Comparison of ENCODE assay signal across 12 mouse cellular contexts in genomic region chr11:24085986-24086385, GRCm38 (mm10). TPM values are rescaled to one million over a fixed set of nuclear protein-coding genes. Genes with fewer than 3 reads are reported as not detected.
DNase-seq lines count a peak whose midpoint lies in the region; ATAC-seq lines count a peak whose summit lies in the region.
"Had no signal": no experiment of that assay in that cellular context is flagged by ENCODE, and none has a peak within 500 bp of the region (broad histone marks: within the 10 kb centered on the region; RNA-seq: fewer than 3 reads in every experiment).

No protein-coding gene starts in this region.

- H3K27ac ChIP-seq in hindbrain, embryonic 13.5 days: peak overlapping the region; percentile 78
- no peak overlapping the region for H3K27ac ChIP-seq in hindbrain, embryonic 11.5 days (ENCODE audit: low read depth, low read length)
- peak overlapping the region; percentile 25; the same call in 1 of the 2 replicates for H3K27ac ChIP-seq in embryonic facial prominence, embryonic 14.5 days (replicated peaks; ENCODE audit: low read depth, low read length)
- H3K27ac ChIP-seq in neural tube, embryonic 12.5 days: no peak overlapping the region
- H3K27ac ChIP-seq in heart, embryonic 10.5 days: no peak overlapping the region
- H3K27ac ChIP-seq: midbrain, embryonic 12.5 days had no signal

- WGBS in hindbrain, embryonic 13.5 days: 47% methylated on average over 6 of the region's 6 CpGs
- 58% methylated on average over 6 of the region's 6 CpGs for WGBS in hindbrain, embryonic 11.5 days
- WGBS in embryonic facial prominence, embryonic 14.5 days: 36% methylated on average over 6 of the region's 6 CpGs
- 61% methylated on average over 6 of the region's 6 CpGs for WGBS in neural tube, embryonic 12.5 days
- WGBS in heart, embryonic 10.5 days: 38% methylated on average over 6 of the region's 6 CpGs

- ATAC-seq in hindbrain, embryonic 13.5 days (ENCODE audit: low FRiP score): no peak
- ATAC-seq in hindbrain, embryonic 11.5 days (ENCODE audit: low FRiP score): no peak
- ATAC-seq in embryonic facial prominence, embryonic 14.5 days (ENCODE audit: low read depth): no peak
- ATAC-seq in neural tube, embryonic 12.5 days (ENCODE audit: low FRiP score, low read depth): no peak
- ATAC-seq in erythroblast, adult 5-6 weeks (replicated peaks; ENCODE audit: low FRiP score, poor library complexity, severe bottlenecking): no peak

- peaks cover 29% of the 10 kb centered on the region for H3K36me3 ChIP-seq in hindbrain, embryonic 13.5 days
- H3K36me3 ChIP-seq in hindbrain, embryonic 11.5 days (ENCODE audit: control insufficient read depth, insufficient read depth, low read length): peaks cover 5% of the 10 kb centered on the region; the same call in 1 of the 2 replicates
- H3K36me3 ChIP-seq in embryonic facial prominence, embryonic 14.5 days (ENCODE audit: control insufficient read depth, insufficient read depth, low read length): peaks cover 36% of the 10 kb centered on the region
- peaks cover 44% of the 10 kb centered on the region for H3K36me3 ChIP-seq in neural tube, embryonic 12.5 days
- H3K36me3 ChIP-seq in heart, embryonic 10.5 days: peaks cover 24% of the 10 kb centered on the region

- DNase-seq in hindbrain, embryonic 11.5 days (ENCODE audit: low spot score): no peak
- DNase-seq in adrenal gland, postnatal 14 days: peak; percentile 46
- DNase-seq in embryonic facial prominence, embryonic 14.5 days (ENCODE audit: low spot score): no peak
- DNase-seq in heart, embryonic 10.5 days (ENCODE audit: low spot score): no peak
- DNase-seq: lung, adult 18-20 months had no signal

- peak overlapping the region; percentile 61 for H3K9ac ChIP-seq in hindbrain, embryonic 13.5 days
- no peak overlapping the region for H3K9ac ChIP-seq in hindbrain, embryonic 11.5 days (ENCODE audit: low read depth, low read length)
- H3K9ac ChIP-seq in embryonic facial prominence, embryonic 14.5 days (ENCODE audit: low read depth, low read length): no peak overlapping the region
- no peak overlapping the region for H3K9ac ChIP-seq in neural tube, embryonic 12.5 days
- H3K9ac ChIP-seq: midbrain, embryonic 12.5 days had no signal

- peak overlapping the region; percentile 99 for H3K4me2 ChIP-seq in hindbrain, embryonic 13.5 days
- no peak overlapping the region for H3K4me2 ChIP-seq in hindbrain, embryonic 11.5 days (replicated peaks; ENCODE audit: low read depth, low read length)
- H3K4me2 ChIP-seq in embryonic facial prominence, embryonic 14.5 days (ENCODE audit: low read depth, low read length): no peak overlapping the region
- H3K4me2 ChIP-seq in neural tube, embryonic 12.5 days (replicated peaks): peak overlapping the region; percentile 17; the same call in 1 of the 2 replicates
- H3K4me2 ChIP-seq: midbrain, embryonic 12.5 days had no signal

- H3K4me1 ChIP-seq in hindbrain, embryonic 13.5 days (replicated peaks): peaks cover 74% of the 10 kb centered on the region
- H3K4me1 ChIP-seq in hindbrain, embryonic 11.5 days (replicated peaks; ENCODE audit: control insufficient read depth, insufficient read depth, low read length): peaks cover 2% of the 10 kb centered on the region; the same call in 1 of the 2 replicates
- H3K4me1 ChIP-seq in embryonic facial prominence, embryonic 14.5 days (ENCODE audit: control insufficient read depth, insufficient read depth, low read length): peaks cover 23% of the 10 kb centered on the region
- peaks cover 57% of the 10 kb centered on the region for H3K4me1 ChIP-seq in neural tube, embryonic 12.5 days
- H3K4me1 ChIP-seq in heart, embryonic 10.5 days: peaks cover 12% of the 10 kb centered on the region

- H3K4me3 ChIP-seq in hindbrain, embryonic 13.5 days: peak overlapping the region; percentile 20
- H3K4me3 ChIP-seq in hindbrain, embryonic 11.5 days (ENCODE audit: low read depth, low read length): no peak overlapping the region
- no peak overlapping the region for H3K4me3 ChIP-seq in embryonic facial prominence, embryonic 14.5 days (ENCODE audit: low read depth, low read length)
- H3K4me3 ChIP-seq in neural tube, embryonic 12.5 days: no peak overlapping the region
- H3K4me3 ChIP-seq in heart, embryonic 10.5 days: no peak overlapping the region
- H3K4me3 ChIP-seq: midbrain, embryonic 12.5 days had no signal

- H3K27me3 ChIP-seq in hindbrain, embryonic 13.5 days: no peaks in the 10 kb centered on the region
- no peaks in the 10 kb centered on the region for H3K27me3 ChIP-seq in hindbrain, embryonic 11.5 days (ENCODE audit: control insufficient read depth, insufficient read depth, low read length)
- no peaks in the 10 kb centered on the region for H3K27me3 ChIP-seq in embryonic facial prominence, embryonic 14.5 days (replicated peaks; ENCODE audit: control insufficient read depth, insufficient read depth, low read length)
- no peaks in the 10 kb centered on the region for H3K27me3 ChIP-seq in neural tube, embryonic 12.5 days (replicated peaks)
- no peaks in the 10 kb centered on the region for H3K27me3 ChIP-seq in heart, embryonic 10.5 days (ENCODE audit: insufficient read depth, poor library complexity, severe bottlenecking)
- H3K27me3 ChIP-seq: CH12.LX; midbrain, embryonic 12.5 days had no signal

- no peaks in the 10 kb centered on the region for H3K9me3 ChIP-seq in hindbrain, embryonic 13.5 days
- H3K9me3 ChIP-seq in hindbrain, embryonic 11.5 days (ENCODE audit: control insufficient read depth, low read length): no peaks in the 10 kb centered on the region
- H3K9me3 ChIP-seq in embryonic facial prominence, embryonic 14.5 days (ENCODE audit: control insufficient read depth, low read length): no peaks in the 10 kb centered on the region
- no peaks in the 10 kb centered on the region for H3K9me3 ChIP-seq in neural tube, embryonic 12.5 days
- H3K9me3 ChIP-seq in heart, embryonic 10.5 days: no peaks in the 10 kb centered on the region
- H3K9me3 ChIP-seq: midbrain, embryonic 12.5 days had no signal

RNA-seq across cellular contexts. Expression of gene Bcl11a, which starts 8.1 kb away (rescaled TPM):
- polyA plus RNA-seq in hindbrain, embryonic 13.5 days (2015; fragmentation: Nextera tagmentation; extraction: Ambion mirVana): 116 and 129 TPM in 2 replicates
- 66.6 and 71.7 TPM in 2 replicates for polyA plus RNA-seq in hindbrain, embryonic 11.5 days (2014; fragmentation: Nextera tagmentation; extraction: Ambion mirVana)
- total RNA-seq in adrenal gland, postnatal 14 days (2021): 5.1 and 9.7 TPM in 2 replicates
- polyA plus RNA-seq in embryonic facial prominence, embryonic 14.5 days (2014; fragmentation: Nextera tagmentation; extraction: Ambion mirVana): 26.4 and 30.1 TPM in 2 replicates
- polyA plus RNA-seq in neural tube, embryonic 12.5 days (2016; fragmentation: Nextera tagmentation; extraction: Ambion mirVana): 96.6 and 101 TPM in 2 replicates
- total RNA-seq in erythroblast, adult 5-6 weeks (2015; ENCODE audit: low replicate concordance): 11.1 and 25.5 TPM in 2 replicates
- 4.9 and 10.2 TPM in 2 replicates for total RNA-seq in erythroblast, adult 5-6 weeks (2017; ENCODE audit: low replicate concordance)
- 13.5 and 23.5 TPM in 2 replicates for polyA plus RNA-seq in heart, embryonic 10.5 days (2016; fragmentation: Nextera tagmentation; extraction: Ambion mirVana)

RNA-seq across cellular contexts. Expression of gene A830031A19Rik, which starts 11.1 kb away (rescaled TPM):
- polyA plus RNA-seq in hindbrain, embryonic 13.5 days (2015; fragmentation: Nextera tagmentation; extraction: Ambion mirVana): 0.23 TPM in 1 of 2 replicates, not detected in the other
- not detected in 2 replicates for polyA plus RNA-seq in hindbrain, embryonic 11.5 days (2014; fragmentation: Nextera tagmentation; extraction: Ambion mirVana)
- total RNA-seq in adrenal gland, postnatal 14 days (2021): not detected in 2 replicates
- not detected in 2 replicates for polyA plus RNA-seq in embryonic facial prominence, embryonic 14.5 days (2014; fragmentation: Nextera tagmentation; extraction: Ambion mirVana)
- polyA plus RNA-seq in neural tube, embryonic 12.5 days (2016; fragmentation: Nextera tagmentation; extraction: Ambion mirVana): not detected in 2 replicates
- not detected in 2 replicates for total RNA-seq in erythroblast, adult 5-6 weeks (2015; ENCODE audit: low replicate concordance)
- 4.0 TPM in 1 of 2 replicates, not detected in the other for total RNA-seq in erythroblast, adult 5-6 weeks (2017; ENCODE audit: low replicate concordance)
- polyA plus RNA-seq in heart, embryonic 10.5 days (2016; fragmentation: Nextera tagmentation; extraction: Ambion mirVana): not detected in 2 replicates
- total RNA-seq: CH12.LX had no signal
- polyA plus RNA-seq: heart, postnatal 0 days; kidney, embryonic 16.5 days; midbrain, embryonic 12.5 days had no signal

Comparison
In these comparisons a context has a peak if more than half of its experiments do, and no peak if none do; other contexts are left out.
1. H3K27ac ChIP-seq: peak in hindbrain, embryonic 13.5 days (single experiment) and embryonic facial prominence, embryonic 14.5 days (single experiment); none in hindbrain, embryonic 11.5 days (single experiment), neural tube, embryonic 12.5 days (single experiment) and heart, embryonic 10.5 days (single experiment).
2. H3K4me2 ChIP-seq: peak in hindbrain, embryonic 13.5 days (single experiment) and neural tube, embryonic 12.5 days (single experiment); none in hindbrain, embryonic 11.5 days (single experiment) and embryonic facial prominence, embryonic 14.5 days (single experiment).